Mouse (Mus musculus) layer of hippocampus, adult 8-10 months (tissue): ENCODE data around the gene Hist2h3c2. TPM values are rescaled to one million over a fixed set of nuclear protein-coding genes. Genes with fewer than 3 reads are reported as not detected.
"Not testable (repeated sequence)": the region's sequence is repeated elsewhere in the genome, so short reads cannot be mapped to it uniquely, and the experiment has no call there.

ENCODE experiments used
- DNase-seq, 2 experiments: peaks; one replicate each; pipeline ENCODE4 v3.0.0; 2022; ENCODE audit warnings: low spot score in 2 of 2
- total RNA-seq, 4 experiments: library from RNA; stranded (reverse); gene quantifications; 2 replicates each; pipeline ENCODE4 v1.2.4; 2022

The Hist2h3c2 gene
- 1 to 10 TPM; 6.1 to 7.7 (median 6.7) TPM for total RNA-seq

- not testable (repeated sequence) for DNase-seq
Observed at GRCm38 (mm10) chr3:96238954-96239793, at the start of gene Hist2h3c2. TSS of gene Hist2h3c2 (minus strand) at chr3:96239127.

GRCm38 (mm10) chr3:96287334-96287733, 48.4 kb upstream of the Hist2h3c2 start:
- DNase-seq, result not testable (repeated sequence)

GRCm38 (mm10) chr3:96284457-96284856, 45.5 kb upstream of the Hist2h3c2 start:
- DNase-seq, result no peak

- no peak for DNase-seq
Observed at GRCm38 (mm10) chr3:96280660-96281059, 41.7 kb upstream of the Hist2h3c2 start.

GRCm38 (mm10) chr3:96277800-96278624, 39.1 kb upstream of the Hist2h3c2 start:
- DNase-seq, result peak; percentile 91 to 94

GRCm38 (mm10) chr3:96277428-96277799, 38.5 kb upstream of the Hist2h3c2 start:
- peak in 1 of 2 experiments; percentile 35 for DNase-seq

- no peak for DNase-seq
Observed at GRCm38 (mm10) chr3:96273591-96274465, 34.9 kb upstream of the Hist2h3c2 start.

- peak; percentile 96 to 97 for DNase-seq
Observed at GRCm38 (mm10) chr3:96269511-96270474, 30.9 kb upstream of the Hist2h3c2 start, which contains the start of gene Hist2h2bb. TSS of gene Hist2h2bb (plus strand) at chr3:96269752.

- peak in 1 of 2 experiments; percentile 42 for DNase-seq
Observed at GRCm38 (mm10) chr3:96268776-96269378, 29.9 kb upstream of the Hist2h3c2 start.

- peak; percentile 79 to 86 for DNase-seq
Observed at GRCm38 (mm10) chr3:96268051-96268775, 29.3 kb upstream of the Hist2h3c2 start, which contains the start of gene Hist2h3b. TSS of gene Hist2h3b (plus strand) at chr3:96268654.

GRCm38 (mm10) chr3:96267541-96267940, 28.6 kb upstream of the Hist2h3c2 start:
- no peak for DNase-seq

GRCm38 (mm10) chr3:96266132-96266710, 27.3 kb upstream of the Hist2h3c2 start:
- no peak for DNase-seq

GRCm38 (mm10) chr3:96264404-96264949, 25.6 kb upstream of the Hist2h3c2 start:
- DNase-seq, result no peak

- DNase-seq, result peak in 1 of 2 experiments; percentile 44
Observed at GRCm38 (mm10) chr3:96263558-96264403, 24.9 kb upstream of the Hist2h3c2 start.

GRCm38 (mm10) chr3:96262979-96263550, 24.1 kb upstream of the Hist2h3c2 start, which contains the start of gene Hist2h4:
TSS of gene Hist2h4 (minus strand) at chr3:96263311.
- peak; percentile 97 to 99 for DNase-seq

- peak; percentile 81 to 86 for DNase-seq
Observed at GRCm38 (mm10) chr3:96262216-96262875, 23.4 kb upstream of the Hist2h3c2 start.
